Comparison of ENCODE assay signal across 8 mouse cellular contexts in genomic region chr10:80295618-80296425, GRCm38 (mm10). TPM values are rescaled to one million over a fixed set of nuclear protein-coding genes. Genes with fewer than 3 reads are reported as not detected.
DNase-seq lines count a peak whose midpoint lies in the region; ATAC-seq and TF ChIP-seq lines count a peak whose summit lies in the region.

Apc2 (plus strand) TSS chr10:80295977.

- H3K9me3 ChIP-seq in E14TG2a.4 (ENCODE audit: low read length), result no peaks in the 10 kb centered on the region
- no peaks in the 10 kb centered on the region for H3K9me3 ChIP-seq in forebrain, embryonic 13.5 days (replicated peaks)
- no peaks in the 10 kb centered on the region for H3K9me3 ChIP-seq in liver, embryonic 15.5 days (replicated peaks)
- no peaks in the 10 kb centered on the region for H3K9me3 ChIP-seq in neural tube, embryonic 12.5 days
- no peaks in the 10 kb centered on the region for H3K9me3 ChIP-seq in stomach, postnatal 0 days (ENCODE audit: control insufficient read depth, low read length)

- DNase-seq in heart, postnatal 10 days, result peak; percentile 81 to 84
- DNase-seq in kidney, postnatal 4 days, result peak; percentile 78 to 84
- peak; percentile 75 for DNase-seq in stomach, postnatal 0 days (ENCODE audit: low spot score)

- H3K36me3 ChIP-seq in E14TG2a.4 (ENCODE audit: insufficient read depth, low read length), result peaks cover 26% of the 10 kb centered on the region
- peaks cover 20% of the 10 kb centered on the region for H3K36me3 ChIP-seq in forebrain, embryonic 13.5 days (ENCODE audit: poor library complexity, severe bottlenecking)
- peaks cover 23% of the 10 kb centered on the region for H3K36me3 ChIP-seq in liver, embryonic 15.5 days (replicated peaks)
- peaks cover 19% of the 10 kb centered on the region for H3K36me3 ChIP-seq in neural tube, embryonic 12.5 days
- H3K36me3 ChIP-seq in stomach, postnatal 0 days (ENCODE audit: control insufficient read depth, insufficient read depth, low read length), result peaks cover 8% of the 10 kb centered on the region

- TF ChIP-seq EP300 in stomach, postnatal 0 days (optimal IDR thresholded peaks at IDR 0.05), result no peak

- under 1% methylated on average over 26 of the region's 26 CpGs for WGBS in forebrain, embryonic 13.5 days
- 4% methylated on average over 26 of the region's 26 CpGs for WGBS in liver, embryonic 15.5 days (ENCODE audit: insufficient replicate concordance)
- WGBS in neural tube, embryonic 12.5 days, result under 1% methylated on average over 26 of the region's 26 CpGs
- 3% methylated on average over 26 of the region's 26 CpGs for WGBS in stomach, postnatal 0 days

- H3K9ac ChIP-seq in forebrain, embryonic 13.5 days, result peak within 1 kb of the TSS; percentile 99
- H3K9ac ChIP-seq in liver, embryonic 15.5 days, result peak within 1 kb of the TSS; percentile 18; the same call in 1 of the 2 replicates
- H3K9ac ChIP-seq in neural tube, embryonic 12.5 days, result peak within 1 kb of the TSS; percentile 95
- peak within 1 kb of the TSS; percentile 36 for H3K9ac ChIP-seq in stomach, postnatal 0 days (ENCODE audit: low read length)

- peaks cover 76% of the 10 kb centered on the region for H3K4me1 ChIP-seq in E14TG2a.4 (replicated peaks; ENCODE audit: low read depth, low read length)
- H3K4me1 ChIP-seq in forebrain, embryonic 13.5 days, result peaks cover 80% of the 10 kb centered on the region
- peaks cover 51% of the 10 kb centered on the region for H3K4me1 ChIP-seq in liver, embryonic 15.5 days (replicated peaks)
- peaks cover 61% of the 10 kb centered on the region for H3K4me1 ChIP-seq in neural tube, embryonic 12.5 days
- H3K4me1 ChIP-seq in stomach, postnatal 0 days (replicated peaks; ENCODE audit: control insufficient read depth, insufficient read depth), result no peaks in the 10 kb centered on the region

- H3K4me2 ChIP-seq in forebrain, embryonic 13.5 days, result peak within 1 kb of the TSS; percentile 86
- peak within 1 kb of the TSS; percentile 64 for H3K4me2 ChIP-seq in liver, embryonic 15.5 days
- H3K4me2 ChIP-seq in neural tube, embryonic 12.5 days (replicated peaks), result peak within 1 kb of the TSS; percentile 84
- H3K4me2 ChIP-seq in stomach, postnatal 0 days (replicated peaks; ENCODE audit: low read depth), result peak within 1 kb of the TSS; percentile 56

- peak; percentile 14; the same call in 1 of the 2 replicates for ATAC-seq in cerebellum, adult (ENCODE audit: insufficient number of reproducible peaks, low FRiP score, low TSS enrichment)
- peak; percentile 39 for ATAC-seq in forebrain, embryonic 13.5 days
- ATAC-seq in liver, embryonic 15.5 days (ENCODE audit: insufficient read depth), result peak; percentile 44
- ATAC-seq in neural tube, embryonic 12.5 days (ENCODE audit: low FRiP score, low read depth), result peak; percentile 55
- ATAC-seq in stomach, postnatal 0 days (ENCODE audit: low FRiP score, low TSS enrichment), result peak; percentile 18; the same call in 1 of the 2 replicates

- intact Hi-C loops in heart, postnatal 10 days (cut with DNase I), result loop anchor here (1.0 to 2.0 kb wide), 2 partner anchors 52 to 79 kb away; partner anchors contain the start of gene Adamtsl5

- H3K4me3 ChIP-seq in E14TG2a.4 (replicated peaks; ENCODE audit: low read length), result peak within 1 kb of the TSS; percentile 99
- peak within 1 kb of the TSS; percentile 73 for H3K4me3 ChIP-seq in forebrain, embryonic 13.5 days
- peak within 1 kb of the TSS; percentile 39 for H3K4me3 ChIP-seq in liver, embryonic 15.5 days (replicated peaks)
- H3K4me3 ChIP-seq in neural tube, embryonic 12.5 days, result peak within 1 kb of the TSS; percentile 43
- H3K4me3 ChIP-seq in stomach, postnatal 0 days (ENCODE audit: low read depth, low read length), result peak within 1 kb of the TSS; percentile 31

- H3K27me3 ChIP-seq in E14TG2a.4 (ENCODE audit: insufficient read depth, low read length), result peaks cover 40% of the 10 kb centered on the region
- H3K27me3 ChIP-seq in forebrain, embryonic 13.5 days, result no peaks in the 10 kb centered on the region
- H3K27me3 ChIP-seq in liver, embryonic 15.5 days, result peaks cover 52% of the 10 kb centered on the region
- peaks cover 12% of the 10 kb centered on the region; the same call in 1 of the 2 replicates for H3K27me3 ChIP-seq in neural tube, embryonic 12.5 days (replicated peaks)
- no peaks in the 10 kb centered on the region; the same call in 1 of the 2 replicates for H3K27me3 ChIP-seq in stomach, postnatal 0 days (ENCODE audit: control insufficient read depth, insufficient read depth, low read length)

- TF ChIP-seq CTCF in E14TG2a.4 (conservative IDR thresholded peaks at IDR 0.05; ENCODE audit: low read length), result no peak; the same call in 1 of the 2 replicates
- peak; percentile 80 for TF ChIP-seq CTCF in stomach, postnatal 0 days (IDR thresholded peaks at IDR 0.05; ENCODE audit: low read depth)

- H3K27ac ChIP-seq in forebrain, embryonic 13.5 days, result peak within 1 kb of the TSS; percentile 90
- peak within 1 kb of the TSS; percentile 36 for H3K27ac ChIP-seq in liver, embryonic 15.5 days (replicated peaks)
- H3K27ac ChIP-seq in neural tube, embryonic 12.5 days, result peak within 1 kb of the TSS; percentile 71
- no peak within 1 kb of the TSS for H3K27ac ChIP-seq in stomach, postnatal 0 days (replicated peaks)

RNA-seq across cellular contexts. Expression of gene Apc2, which starts in this region (rescaled TPM):
- polyA plus RNA-seq in forebrain, embryonic 13.5 days (2015; fragmentation: Nextera tagmentation; extraction: Ambion mirVana), result 129 and 140 TPM in 2 replicates
- 1 to 10 TPM; 4.7 to 5.0 TPM for total RNA-seq in heart, postnatal 10 days (2021)
- 0.09 and 0.12 TPM in 2 replicates for polyA plus RNA-seq in liver, embryonic 15.5 days (2015; fragmentation: Nextera tagmentation; extraction: Ambion mirVana)
- polyA plus RNA-seq in neural tube, embryonic 12.5 days (2016; fragmentation: Nextera tagmentation; extraction: Ambion mirVana), result 160 and 175 TPM in 2 replicates
- 1.2 and 1.3 TPM in 2 replicates for polyA plus RNA-seq in stomach, postnatal 0 days (2015; fragmentation: Nextera tagmentation; extraction: Ambion mirVana)

Comparison
In these comparisons a context has a peak if more than half of its experiments do, and no peak if none do; other contexts are left out.
1. RNA of gene Apc2 (polyA plus RNA-seq): 160 to 175 TPM in neural tube, embryonic 12.5 days and 129 to 140 TPM in forebrain, embryonic 13.5 days; 1.2 to 1.3 TPM in stomach, postnatal 0 days and 0.09 to 0.12 TPM in liver, embryonic 15.5 days; every median in the first group is over 10 times any median in the second.
2. Peak in ATAC-seq, H3K4me3 ChIP-seq, H3K27ac ChIP-seq, H3K9ac ChIP-seq and H3K4me2 ChIP-seq in liver, embryonic 15.5 days; RNA of the gene not detected or under 1 TPM.
3. H3K4me3 ChIP-seq: peak in every context shown above with its lines; median percentile 99 in E14TG2a.4; 73 in forebrain, embryonic 13.5 days; 43 in neural tube, embryonic 12.5 days; 39 in liver, embryonic 15.5 days; 31 in stomach, postnatal 0 days.
4. H3K9ac ChIP-seq: peak in every context shown above with its lines; median percentile 99 in forebrain, embryonic 13.5 days; 95 in neural tube, embryonic 12.5 days; 36 in stomach, postnatal 0 days; 18 in liver, embryonic 15.5 days.
5. Peak in every context shown above with its lines, with median percentiles within 50 percentile points of each other: ATAC-seq, H3K4me2 ChIP-seq and DNase-seq.